Mouse (Mus musculus): ENCODE data around the gene Acss2. TPM values are rescaled to one million over a fixed set of nuclear protein-coding genes. Genes with fewer than 3 reads are reported as not detected.
A peak's percentile ranks its signal among the peaks of the same experiment; 100 is the strongest.
"Not testable (repeated sequence)": the region's sequence is repeated elsewhere in the genome, so short reads cannot be mapped to it uniquely, and the experiment has no call there.

The Acss2 gene
- total RNA-seq, 1 experiment from 2014 or later, result 24.4 TPM

- ATAC-seq (ENCODE audit: extremely low read depth, insufficient number of reproducible peaks, low FRiP score, poor library complexity, severe bottlenecking), result peak; percentile 57; the same call in 1 of the 2 replicates
These were observed 66.3 kb downstream of the Acss2 start for GRCm38 (mm10) chr2:155583927-155584530.

- ATAC-seq (ENCODE audit: extremely low read depth, insufficient number of reproducible peaks, low FRiP score, poor library complexity, severe bottlenecking), result no peak
These were observed 67.3 kb downstream of the Acss2 start for GRCm38 (mm10) chr2:155585082-155585481.

- peak; percentile 78 for ATAC-seq (ENCODE audit: extremely low read depth, insufficient number of reproducible peaks, low FRiP score, poor library complexity, severe bottlenecking)
These were observed 67.7 kb downstream of the Acss2 start for GRCm38 (mm10) chr2:155585486-155585885.

GRCm38 (mm10) chr2:155588136-155588535, 70.4 kb downstream of the Acss2 start:
- ATAC-seq (ENCODE audit: extremely low read depth, insufficient number of reproducible peaks, low FRiP score, poor library complexity, severe bottlenecking), result no peak

DNA sequence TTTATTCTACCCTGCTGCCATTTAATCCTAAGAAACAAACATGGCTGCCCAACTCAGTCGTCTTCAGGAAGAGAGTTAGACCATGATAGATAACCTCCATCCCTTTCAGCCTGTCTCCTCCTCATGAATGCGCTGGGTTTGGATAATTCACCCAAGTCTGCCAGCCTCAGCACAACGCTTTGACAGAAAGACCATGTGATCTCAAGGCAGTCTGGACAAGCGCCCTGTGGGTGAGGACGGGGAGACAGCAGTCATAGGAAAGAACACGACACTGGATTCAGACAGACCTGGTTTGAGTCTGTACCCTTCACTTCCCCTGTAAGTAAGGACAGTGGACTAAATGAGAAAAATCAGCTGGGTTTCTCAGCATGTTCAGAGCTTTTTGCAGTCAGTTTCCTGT, 71.8 kb downstream of the Acss2 start:
- ATAC-seq (ENCODE audit: extremely low read depth, insufficient number of reproducible peaks, low FRiP score, poor library complexity, severe bottlenecking), result no peak

- no peak for ATAC-seq (ENCODE audit: extremely low read depth, insufficient number of reproducible peaks, low FRiP score, poor library complexity, severe bottlenecking)
These were observed 73.1 kb downstream of the Acss2 start for GRCm38 (mm10) chr2:155590876-155591275.

DNA sequence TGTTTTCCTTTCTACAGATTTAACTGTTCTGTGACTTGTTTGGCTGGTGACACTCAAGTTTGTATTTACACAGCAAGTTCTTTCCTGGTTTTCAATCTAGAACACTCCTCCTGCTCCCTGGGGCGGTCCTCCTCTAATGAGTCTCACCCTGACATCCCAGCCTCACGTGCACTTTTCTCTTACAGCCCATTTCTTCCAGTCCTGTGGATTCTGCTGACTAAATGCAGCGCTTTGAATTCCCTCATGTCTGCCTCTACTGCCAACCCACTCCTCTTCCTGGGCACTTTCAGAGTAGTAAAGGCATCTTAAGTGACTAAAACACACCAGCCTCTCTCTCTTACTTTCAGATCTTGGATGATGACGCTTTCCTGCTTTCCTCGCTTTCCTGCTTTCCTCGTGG, 73.9 kb downstream of the Acss2 start:
- ATAC-seq (ENCODE audit: extremely low read depth, insufficient number of reproducible peaks, low FRiP score, poor library complexity, severe bottlenecking), result no peak

DNA sequence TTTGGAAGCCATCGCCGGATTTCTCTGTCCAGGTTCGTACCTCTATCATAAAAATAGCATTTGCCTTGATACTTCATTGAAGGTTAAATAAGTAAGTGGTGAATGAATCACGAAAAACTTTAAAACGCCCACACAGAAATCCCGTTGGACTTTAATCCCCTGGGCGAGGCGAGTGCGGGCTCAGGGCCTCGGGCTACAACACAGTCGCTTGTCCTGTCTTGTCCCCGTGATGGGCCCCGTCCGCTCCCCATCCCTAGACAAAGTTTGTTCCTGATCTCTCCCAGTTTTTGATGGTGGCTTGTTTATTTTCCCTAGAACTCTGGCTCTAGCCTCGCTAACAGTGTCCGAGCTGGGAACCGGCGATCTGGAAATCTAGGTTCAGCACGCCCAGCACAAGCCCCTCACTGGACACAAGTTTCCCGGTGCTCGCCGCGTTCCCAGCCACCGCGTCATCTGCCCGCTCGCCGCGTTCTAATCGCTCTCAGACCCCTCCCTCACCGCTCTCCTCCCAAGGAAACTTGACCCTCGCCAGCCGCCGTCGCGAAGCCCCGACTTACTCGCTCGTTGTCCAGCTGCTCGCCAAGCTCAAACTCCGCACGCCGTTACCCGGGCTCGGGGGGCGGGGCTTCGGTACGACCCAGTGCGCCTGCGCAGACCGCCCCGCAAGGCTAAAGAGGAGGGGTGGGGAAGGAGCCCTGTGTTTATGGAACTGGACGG, 74.5 kb downstream of the Acss2 start, which contains the start of gene Gss:
Gss (minus strand) TSS at position 674 of the 717 bp plus-strand sequence.
- ATAC-seq (ENCODE audit: extremely low read depth, insufficient number of reproducible peaks, low FRiP score, poor library complexity, severe bottlenecking), result peak; percentile 85

DNA sequence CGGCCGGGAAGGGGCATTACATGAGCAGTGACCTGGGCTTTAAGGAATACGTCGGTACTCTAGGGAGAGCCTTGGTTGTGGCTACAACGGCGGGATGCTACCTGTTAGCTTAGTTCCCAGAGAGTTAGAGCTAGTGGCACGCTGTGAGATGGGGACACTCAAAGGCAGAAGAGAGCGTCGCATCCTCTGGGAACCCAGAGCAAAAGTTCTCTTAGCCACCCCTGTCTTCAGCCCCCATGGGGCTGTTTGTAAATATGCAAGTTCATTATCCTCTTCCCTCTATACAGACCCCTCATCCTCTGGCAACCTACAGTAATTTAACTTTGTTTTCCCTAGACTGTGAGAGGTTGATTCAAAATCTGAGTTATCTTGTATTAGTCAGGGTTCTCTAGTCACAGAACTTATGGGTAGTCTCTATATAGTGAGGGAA, 75.1 kb downstream of the Acss2 start:
- ATAC-seq (ENCODE audit: extremely low read depth, insufficient number of reproducible peaks, low FRiP score, poor library complexity, severe bottlenecking), result no peak; the same call in 1 of the 2 replicates

DNA sequence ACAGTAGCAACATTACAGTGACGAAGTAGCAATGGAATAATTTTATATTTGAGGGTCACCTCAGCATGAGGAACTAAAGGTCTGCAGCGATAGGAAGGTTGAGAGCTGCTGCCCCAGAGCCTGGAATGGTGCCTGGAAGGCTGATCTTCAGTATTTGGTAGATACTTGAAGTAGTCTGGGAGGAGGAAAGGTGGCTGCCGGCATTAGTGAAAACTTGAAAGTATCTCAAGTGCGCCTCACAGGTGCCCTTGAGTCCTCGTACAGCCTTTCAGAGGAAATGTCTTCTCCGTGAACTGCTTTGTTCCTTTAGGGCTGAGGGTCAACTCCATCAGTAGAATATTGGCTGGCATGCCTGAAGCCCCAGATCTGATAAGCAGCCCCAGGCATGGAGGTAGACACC, 77.8 kb downstream of the Acss2 start:
- ATAC-seq (ENCODE audit: extremely low read depth, insufficient number of reproducible peaks, low FRiP score, poor library complexity, severe bottlenecking), result no peak

DNA sequence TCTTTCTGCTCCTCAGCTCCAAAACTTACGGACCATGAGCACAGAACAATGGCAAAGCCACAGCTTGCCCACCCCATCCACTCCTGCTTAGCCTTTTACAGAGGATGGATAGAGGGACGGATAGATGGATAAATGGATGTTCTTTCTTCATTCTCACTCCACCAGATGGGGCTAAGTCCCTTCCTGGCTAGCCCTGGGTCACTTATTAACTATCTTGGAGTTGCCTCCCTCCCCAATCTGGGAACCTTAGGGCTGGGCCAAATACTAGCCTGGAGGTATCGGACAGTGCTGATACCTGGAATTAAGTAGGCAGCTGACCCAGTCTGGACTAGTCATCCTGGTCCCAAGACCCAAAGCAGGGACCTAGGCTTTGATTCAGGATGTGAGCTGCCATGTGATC, 86.0 kb downstream of the Acss2 start:
- ATAC-seq (ENCODE audit: extremely low read depth, insufficient number of reproducible peaks, low FRiP score, poor library complexity, severe bottlenecking), result no peak

GRCm38 (mm10) chr2:155604560-155605235, 87.0 kb downstream of the Acss2 start:
- no peak for ATAC-seq (ENCODE audit: extremely low read depth, insufficient number of reproducible peaks, low FRiP score, poor library complexity, severe bottlenecking)

- ATAC-seq (ENCODE audit: extremely low read depth, insufficient number of reproducible peaks, low FRiP score, poor library complexity, severe bottlenecking), result not testable (repeated sequence)
These were observed 87.5 kb downstream of the Acss2 start for GRCm38 (mm10) chr2:155605236-155605589.

DNA sequence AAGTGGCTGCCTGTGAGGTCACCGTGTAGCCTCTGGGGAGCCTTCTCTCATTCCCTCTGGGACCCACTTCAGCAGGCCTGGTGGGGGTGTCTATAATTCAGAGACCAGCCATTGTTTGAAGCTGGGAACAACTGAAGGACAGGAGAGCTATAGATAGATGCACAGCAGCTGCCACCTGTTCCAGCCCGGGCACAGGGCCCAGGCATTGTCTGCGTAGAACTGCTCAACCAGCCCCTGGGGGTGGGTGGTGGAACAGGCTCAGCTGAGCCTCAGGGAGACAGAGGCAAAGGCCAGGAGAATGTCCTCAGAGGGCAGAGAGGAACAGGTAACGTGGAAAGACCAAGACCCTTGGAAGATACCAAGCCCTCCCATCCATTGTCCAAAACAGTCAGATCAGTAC, 88.6 kb downstream of the Acss2 start:
- ATAC-seq (ENCODE audit: extremely low read depth, insufficient number of reproducible peaks, low FRiP score, poor library complexity, severe bottlenecking), result no peak

GRCm38 (mm10) chr2:155610978-155611377, 93.2 kb downstream of the Acss2 start, which contains the start of gene Myh7b:
TSS of gene Myh7b (plus strand) at chr2:155611212.
- no peak for ATAC-seq (ENCODE audit: extremely low read depth, insufficient number of reproducible peaks, low FRiP score, poor library complexity, severe bottlenecking)

DNA sequence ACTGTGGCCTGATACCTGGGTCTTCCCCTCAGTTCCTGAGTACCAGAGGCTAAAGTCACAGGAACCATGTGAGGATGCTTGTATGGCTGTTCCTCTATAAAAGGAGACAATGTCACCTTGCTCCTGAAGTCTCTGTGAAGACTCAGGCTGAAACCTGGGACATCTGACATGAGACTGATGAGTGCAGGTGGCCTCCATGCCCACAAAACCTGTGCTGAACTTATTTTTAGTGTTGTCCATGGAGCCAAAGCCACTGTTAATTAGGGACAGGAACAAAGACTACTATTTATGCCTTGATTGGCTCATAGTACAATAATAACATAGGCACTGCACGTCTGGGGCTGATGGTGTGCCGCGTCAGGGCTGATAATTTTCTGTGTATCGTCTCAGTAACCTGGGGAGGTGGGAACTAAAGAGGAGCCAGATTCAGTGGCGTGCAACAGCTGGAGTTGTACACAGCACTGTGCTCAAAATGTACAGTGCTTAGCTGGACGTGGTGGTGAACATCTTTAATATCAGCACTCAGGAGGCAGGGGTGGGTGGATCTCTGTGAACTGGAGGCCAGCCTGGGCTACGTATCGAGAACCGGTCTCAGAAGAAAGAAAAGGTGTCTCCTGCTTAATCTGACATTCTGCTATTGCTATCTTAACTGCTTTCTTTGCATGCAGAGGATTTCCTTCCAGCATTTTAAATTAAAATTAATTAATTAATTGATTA, 94.2 kb downstream of the Acss2 start:
- ATAC-seq (ENCODE audit: extremely low read depth, insufficient number of reproducible peaks, low FRiP score, poor library complexity, severe bottlenecking), result no peak

DNA sequence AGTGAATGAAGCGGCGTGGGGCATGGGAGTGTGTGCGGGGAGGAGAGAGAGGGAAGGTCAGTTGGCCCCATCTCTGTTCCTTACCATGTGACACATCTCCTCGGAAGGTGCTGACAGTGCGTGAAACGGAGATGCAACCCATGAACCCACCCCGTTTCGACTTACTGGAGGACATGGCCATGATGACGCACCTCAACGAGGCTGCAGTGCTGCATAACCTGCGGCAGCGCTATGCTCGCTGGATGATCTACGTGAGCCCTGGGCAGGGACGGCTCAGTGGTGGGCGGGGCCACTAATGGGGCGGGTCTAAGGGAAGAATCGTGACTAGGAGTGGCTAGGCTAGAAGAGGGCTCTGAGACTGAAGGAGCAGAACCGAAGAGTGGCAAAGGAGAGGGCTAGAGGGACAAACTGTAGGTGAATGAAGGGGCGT, 95.6 kb downstream of the Acss2 start:
- peak; percentile 57 for ATAC-seq (ENCODE audit: extremely low read depth, insufficient number of reproducible peaks, low FRiP score, poor library complexity, severe bottlenecking)

- no peak for ATAC-seq (ENCODE audit: extremely low read depth, insufficient number of reproducible peaks, low FRiP score, poor library complexity, severe bottlenecking)
These were observed 96.2 kb downstream of the Acss2 start for GRCm38 (mm10) chr2:155613953-155614352.

DNA sequence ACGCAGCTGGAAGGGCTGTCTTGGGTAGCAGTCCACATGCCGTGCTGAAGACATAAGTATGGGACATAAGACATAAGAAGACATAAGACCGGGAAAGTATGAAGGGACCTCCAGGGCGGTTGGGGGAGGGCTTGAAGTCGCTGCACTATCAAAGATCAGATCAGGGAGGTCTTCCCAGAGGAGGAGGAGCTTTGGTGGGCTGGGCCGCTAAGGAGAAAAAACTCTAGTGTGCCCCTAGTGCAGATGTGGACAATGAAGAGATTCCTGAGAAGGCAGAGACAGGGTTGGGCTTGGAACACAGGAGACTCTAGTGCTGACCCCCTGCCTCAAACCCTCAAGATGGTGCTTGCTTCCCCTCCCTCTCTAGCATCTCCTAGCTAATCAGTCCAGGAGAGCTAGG, 99.2 kb downstream of the Acss2 start:
- no peak for ATAC-seq (ENCODE audit: extremely low read depth, insufficient number of reproducible peaks, low FRiP score, poor library complexity, severe bottlenecking)

All from neutrophil, adult 5-6 weeks (primary cell).